Mouse (Mus musculus) lung, adult 2 months (tissue): ENCODE measurements at regions not wholly inside any gene's neighbourhood (a gene's known extent, or its start where the extent isn't known, plus 50 kb on each side); places are given as distances from the start of the nearest gene placed in this dataset.

Experiments used
- CTCF ChIP-seq: fragments of 200-500 bp; IDR thresholded peaks from 2 replicates; pipeline ENCODE4 v1.5.1; 2011; ENCODE audit warnings: mild to moderate bottlenecking, low read length, control low read depth; ENCODE audit not compliant: insufficient read depth
- POLR2A ChIP-seq: fragments of 200-500 bp; IDR thresholded peaks from 2 replicates; pipeline ENCODE4 v1.6.1; 2011; ENCODE audit warnings: low read depth, mild to moderate bottlenecking, control low read depth, low read length, borderline replicate concordance; ENCODE audit errors: extremely low read depth

DNA sequence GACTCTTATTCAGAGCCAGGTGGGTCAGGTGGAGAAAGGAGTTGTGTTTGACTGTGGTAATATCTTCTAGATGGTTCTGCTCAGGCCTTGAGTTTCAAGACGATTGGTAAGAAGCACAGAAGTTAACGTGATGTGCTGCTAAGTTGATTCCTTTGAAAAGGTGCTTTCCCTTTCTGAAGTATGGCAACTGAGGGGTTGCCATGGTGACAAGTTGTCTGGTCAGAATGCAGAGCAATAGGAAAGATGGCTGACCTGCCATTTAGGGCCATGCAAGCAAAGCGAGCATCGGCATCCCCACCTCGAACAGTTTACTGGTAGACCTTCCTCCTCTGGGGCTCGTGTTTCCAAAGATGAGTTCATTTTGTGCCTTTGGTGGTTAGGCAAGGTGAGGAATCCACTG, 76.1 kb upstream of the Id2 start:
- TF ChIP-seq CTCF (no peak), POLR2A (no peak)
